20 mouse cellular contexts compared by ENCODE assay signal in genomic region chr5:100489340-100489739, GRCm38 (mm10). TPM values are rescaled to one million over a fixed set of nuclear protein-coding genes. Genes with fewer than 3 reads are reported as not detected.
DNase-seq lines count a peak whose midpoint lies in the region; ATAC-seq and TF ChIP-seq lines count a peak whose summit lies in the region.
"Had no signal": no experiment of that assay in that cellular context is flagged by ENCODE, and none has a peak within 500 bp of the region (broad histone marks: within the 10 kb centered on the region; RNA-seq: fewer than 3 reads in every experiment).

No protein-coding gene starts in this region.

- peak; percentile 13 for DNase-seq in heart, adult 11 months
- no peak for DNase-seq in heart, embryonic 10.5 days (ENCODE audit: low spot score)
- DNase-seq in MEL (ENCODE audit: low read depth, low spot score), result peak; percentile 25
- DNase-seq: adrenal gland, adult 2 months; adrenal gland, adult 8-10 months; adrenal gland, postnatal 10 days; adrenal gland, postnatal 14 days; adrenal gland, postnatal 25 days; adrenal gland, postnatal 36 days; B cell, adult 2 months; cerebellum, adult 11 months; cerebellum, adult 11-12 months; cerebellum, adult 18-20 months; cerebellum, adult 2 months had no signal

- no peak overlapping the region for H3K27ac ChIP-seq in heart, embryonic 10.5 days
- no peak overlapping the region for H3K27ac ChIP-seq in MEL (ENCODE audit: control insufficient read depth, low read depth, low read length)

- TF ChIP-seq POLR2A in MEL (IDR thresholded peaks at IDR 0.05; ENCODE audit: control insufficient read depth in 1 of 2, insufficient read depth in 1 of 2, low read depth in 1 of 2, low read length in 2 of 2, poor library complexity in 1 of 2), result no peak

- H3K9me3 ChIP-seq in heart, embryonic 10.5 days, result no peaks in the 10 kb centered on the region
- no peaks in the 10 kb centered on the region for H3K9me3 ChIP-seq in MEL (replicated peaks; ENCODE audit: insufficient read depth, low read length)
- H3K9me3 ChIP-seq: G1E had no signal

- no peak overlapping the region for H3K9ac ChIP-seq in MEL (ENCODE audit: control insufficient read depth, low read depth, low read length, poor library complexity, severe bottlenecking)

- TF ChIP-seq EP300 in MEL (IDR thresholded peaks at IDR 0.05; ENCODE audit: low read depth in 1 of 2, low read length in 2 of 2), result peak; percentile 40 to 52; a peak in 3 of 4 replicates

- no peak for ATAC-seq in megakaryocyte progenitor cell, adult 5-6 weeks (replicated peaks; ENCODE audit: poor library complexity)
- ATAC-seq: activated CD4-positive, CD25-positive, alpha-beta regulatory T cell, adult 4 months; CD4-positive, CD25-positive, alpha-beta regulatory T cell, adult 4 months; Patski had no signal

- H3K79me2 ChIP-seq in MEL (ENCODE audit: control insufficient read depth, insufficient read depth, low read length, poor library complexity), result peaks cover 50% of the 10 kb centered on the region

- WGBS in heart, embryonic 10.5 days, result 85% methylated on average over 2 of the region's 2 CpGs

- no peak for TF ChIP-seq CTCF in MEL (IDR thresholded peaks at IDR 0.05 in 2 of 3, conservative IDR thresholded peaks at IDR 0.05 in 1 of 3; ENCODE audit: control insufficient read depth in 1 of 3, insufficient read depth in 1 of 3, low read depth in 2 of 3, low read length in 3 of 3, poor library complexity in 1 of 3, severe bottlenecking in 1 of 3)

- H3K4me1 ChIP-seq in heart, embryonic 10.5 days, result peaks cover 17% of the 10 kb centered on the region; the same call in 1 of the 2 replicates
- H3K4me1 ChIP-seq in MEL (ENCODE audit: control insufficient read depth in 1 of 2, insufficient read depth in 2 of 2, low read length in 2 of 2), result peaks cover 2 to 12% of the 10 kb centered on the region in 2 experiments; a peak in 2 of 4 replicates

- H3K27me3 ChIP-seq in heart, embryonic 10.5 days (ENCODE audit: insufficient read depth, poor library complexity, severe bottlenecking), result no peaks in the 10 kb centered on the region
- H3K27me3 ChIP-seq in MEL (ENCODE audit: control insufficient read depth in 1 of 2, insufficient read depth in 2 of 2, low read length in 2 of 2), result no peaks in the 10 kb centered on the region
- H3K27me3 ChIP-seq: CH12.LX, Patski had no signal

- no peak overlapping the region for H3K4me3 ChIP-seq in heart, embryonic 10.5 days
- no peak overlapping the region for H3K4me3 ChIP-seq in MEL (ENCODE audit: control insufficient read depth in 1 of 2, insufficient read depth in 1 of 2, low read depth in 2 of 2, low read length in 2 of 2)

- peaks cover 7% of the 10 kb centered on the region for H3K36me3 ChIP-seq in heart, embryonic 10.5 days
- H3K36me3 ChIP-seq in MEL (ENCODE audit: control insufficient read depth in 1 of 2, insufficient read depth in 2 of 2, low read length in 2 of 2), result peaks cover 9 to 17% of the 10 kb centered on the region in 2 experiments

- TF ChIP-seq RAD21 in MEL (IDR thresholded peaks at IDR 0.05; ENCODE audit: low read depth, low read length), result no peak

TF ChIP-seq in MEL, 35 proteins besides CTCF, POLR2A, EP300 and RAD21:
- TF ChIP-seq RCOR1 (IDR thresholded peaks at IDR 0.05; ENCODE audit: low read depth, low read length) (peak; percentile 79), MAFK (IDR thresholded peaks at IDR 0.05; ENCODE audit: borderline replicate concordance, low read depth, low read length) (no peak), GATA1 (IDR thresholded peaks at IDR 0.05; ENCODE audit: low read depth, low read length) (peak; percentile 80), TCF12 (IDR thresholded peaks at IDR 0.05; ENCODE audit: low read depth, low read length) (peak; percentile 35; the same call in 1 of the 2 replicates)

RNA-seq across cellular contexts. Expression of gene Lin54, which starts 11.1 kb away (rescaled TPM):
- polyA plus RNA-seq in heart, embryonic 10.5 days (2016; fragmentation: Nextera tagmentation; extraction: Ambion mirVana), result 10.4 and 13.4 TPM in 2 replicates
- total RNA-seq in MEL (2012; rRNA removed), result 14.1 and 14.4 TPM in 2 replicates
- polyA plus RNA-seq in MEL (2012; ENCODE audit: insufficient read depth in 1 of 2, insufficient read length in 2 of 2, low read depth in 1 of 2, low replicate concordance in 2 of 2, missing spikeins in 1 of 2), result 10 to 100 TPM in 1 of 2 experiments, not detected in 1; 16.0 TPM
- 25.5 and 31.1 TPM in 2 replicates for total RNA-seq in megakaryocyte progenitor cell, adult 5-6 weeks (2015)
- 30.1 and 44.3 TPM in 2 replicates for total RNA-seq in megakaryocyte progenitor cell, adult 5-6 weeks (2017)

RNA-seq across cellular contexts. Expression of gene Cops4, which starts 28.8 kb away (rescaled TPM):
- polyA plus RNA-seq in heart, embryonic 10.5 days (2016; fragmentation: Nextera tagmentation; extraction: Ambion mirVana), result 172 and 203 TPM in 2 replicates
- total RNA-seq in MEL (2012; rRNA removed), result 142 and 143 TPM in 2 replicates
- 100 to 1,000 TPM; 112 to 626 TPM for polyA plus RNA-seq in MEL (2012; ENCODE audit: insufficient read depth in 1 of 2, insufficient read length in 2 of 2, low read depth in 1 of 2, low replicate concordance in 2 of 2, missing spikeins in 1 of 2)
- total RNA-seq in megakaryocyte progenitor cell, adult 5-6 weeks (2015), result 87.1 and 98.6 TPM in 2 replicates
- total RNA-seq in megakaryocyte progenitor cell, adult 5-6 weeks (2017), result 137 and 159 TPM in 2 replicates
